Mouse (Mus musculus): Measurements from ENCODE around the gene Etv6. TPM values are rescaled to one million over a fixed set of nuclear protein-coding genes. Genes with fewer than 3 reads are reported as not detected.

Etv6 gene
- polyA plus RNA-seq, 1 experiment from 2014 or later, result 6.9 TPM

GRCm38 (mm10) chr6:134034436-134034835 lies 1.1 kb upstream of the Etv6 start:
- WGBS, result 2% methylated on average over 8 of the region's 8 CpGs
- Histone ChIP-seq H3K27ac (peak overlapping the region; percentile 100), H3K27me3 (no peaks in the 10 kb centered on the region), H3K36me3 (no peaks in the 10 kb centered on the region), H3K9ac (replicated peaks) (peak overlapping the region; percentile 97), H3K9me3 (no peaks in the 10 kb centered on the region), H3K4me1 (replicated peaks) (peaks cover 48% of the 10 kb centered on the region), H3K4me3 (replicated peaks) (peak overlapping the region; percentile 65), H3K4me2 (replicated peaks) (peak overlapping the region; percentile 74)
- ATAC-seq, result peak; percentile 19

GRCm38 (mm10) chr6:134034904-134035489 lies 503 bp upstream of the Etv6 start:
- Histone ChIP-seq H3K36me3 (no peaks in the 10 kb centered on the region), H3K27ac (peak overlapping the region; percentile 100), H3K9ac (replicated peaks) (peak overlapping the region; percentile 97), H3K9me3 (no peaks in the 10 kb centered on the region), H3K27me3 (no peaks in the 10 kb centered on the region), H3K4me1 (replicated peaks) (peaks cover 50% of the 10 kb centered on the region), H3K4me3 (replicated peaks) (peak overlapping the region; percentile 65), H3K4me2 (replicated peaks) (peak overlapping the region; percentile 74)
- WGBS, result under 1% methylated on average over 54 of the region's 55 CpGs
- peak; percentile 97 for ATAC-seq

GRCm38 (mm10) chr6:134036491-134036911 lies 1.0 kb downstream of the Etv6 start:
- Histone ChIP-seq H3K4me2 (replicated peaks) (peak overlapping the region; percentile 74), H3K36me3 (no peaks in the 10 kb centered on the region), H3K4me1 (replicated peaks) (peaks cover 59% of the 10 kb centered on the region), H3K9ac (replicated peaks) (peak overlapping the region; percentile 97), H3K9me3 (no peaks in the 10 kb centered on the region), H3K4me3 (replicated peaks) (peak overlapping the region; percentile 65), H3K27ac (peak overlapping the region; percentile 100), H3K27me3 (no peaks in the 10 kb centered on the region)
- no peak for ATAC-seq
- 1% methylated on average over 7 of the region's 8 CpGs for WGBS

- Histone ChIP-seq H3K27me3 (no peaks in the 10 kb centered on the region), H3K27ac (no peak overlapping the region), H3K4me3 (replicated peaks) (peak overlapping the region; percentile 65), H3K9me3 (no peaks in the 10 kb centered on the region), H3K4me2 (replicated peaks) (peak overlapping the region; percentile 74), H3K9ac (replicated peaks) (0 out of 2 replicates have a peak overlapping the region, but pooled peaks have one; percentile 16), H3K4me1 (replicated peaks) (peaks cover 62% of the 10 kb centered on the region), H3K36me3 (no peaks in the 10 kb centered on the region)
- WGBS, result 9% methylated on average over 3 of the region's 3 CpGs
- no peak for ATAC-seq
Observed at GRCm38 (mm10) chr6:134036951-134037431, 1.5 kb downstream of the Etv6 start.

- H3K36me3 ChIP-seq, result no peaks in the 10 kb centered on the region
- H3K27me3 ChIP-seq, result no peaks in the 10 kb centered on the region
- no peak overlapping the region for H3K27ac ChIP-seq
- peak overlapping the region; percentile 65 for H3K4me3 ChIP-seq (replicated peaks)
- 29% methylated on average over 10 of the region's 10 CpGs for WGBS
- peak overlapping the region; percentile 74 for H3K4me2 ChIP-seq (replicated peaks)
- no peak for ATAC-seq
- peaks cover 62% of the 10 kb centered on the region for H3K4me1 ChIP-seq (replicated peaks)
- H3K9me3 ChIP-seq, result no peaks in the 10 kb centered on the region
- peak overlapping the region; percentile 21; the same call in 1 of the 2 replicates for H3K9ac ChIP-seq (replicated peaks)
Observed at GRCm38 (mm10) chr6:134037960-134038359, 2.5 kb downstream of the Etv6 start.

GRCm38 (mm10) chr6:134038881-134039280 lies 3.4 kb downstream of the Etv6 start:
- 37% methylated on average over 6 of the region's 6 CpGs for WGBS
- Histone ChIP-seq H3K4me1 (replicated peaks) (peaks cover 67% of the 10 kb centered on the region), H3K36me3 (no peaks in the 10 kb centered on the region), H3K4me3 (replicated peaks) (no peak overlapping the region), H3K9ac (replicated peaks) (0 out of 2 replicates have a peak overlapping the region, but pooled peaks have one; percentile 7), H3K27ac (no peak overlapping the region), H3K9me3 (no peaks in the 10 kb centered on the region), H3K4me2 (replicated peaks) (peak overlapping the region; percentile 74), H3K27me3 (no peaks in the 10 kb centered on the region)
- ATAC-seq, result no peak

GRCm38 (mm10) chr6:134039351-134039750 lies 3.9 kb downstream of the Etv6 start:
- no peak for ATAC-seq
- 84% methylated on average over 8 of the region's 8 CpGs for WGBS
- Histone ChIP-seq H3K9ac (replicated peaks) (no peak overlapping the region), H3K4me2 (replicated peaks) (no peak overlapping the region), H3K27me3 (no peaks in the 10 kb centered on the region), H3K4me3 (replicated peaks) (no peak overlapping the region), H3K27ac (no peak overlapping the region), H3K4me1 (replicated peaks) (peaks cover 66% of the 10 kb centered on the region), H3K9me3 (no peaks in the 10 kb centered on the region), H3K36me3 (no peaks in the 10 kb centered on the region)

- no peaks in the 10 kb centered on the region for H3K9me3 ChIP-seq
- H3K27me3 ChIP-seq, result no peaks in the 10 kb centered on the region
- no peak overlapping the region for H3K4me2 ChIP-seq (replicated peaks)
- H3K27ac ChIP-seq, result no peak overlapping the region
- ATAC-seq, result no peak
- no peak overlapping the region for H3K4me3 ChIP-seq (replicated peaks)
- peaks cover 73% of the 10 kb centered on the region for H3K4me1 ChIP-seq (replicated peaks)
- 83% methylated on average over 3 of the region's 3 CpGs for WGBS
- no peaks in the 10 kb centered on the region for H3K36me3 ChIP-seq
- H3K9ac ChIP-seq (replicated peaks), result no peak overlapping the region
Observed at GRCm38 (mm10) chr6:134040312-134040711, 4.8 kb downstream of the Etv6 start.

- Histone ChIP-seq H3K4me3 (replicated peaks) (no peak overlapping the region), H3K27me3 (no peaks in the 10 kb centered on the region), H3K27ac (no peak overlapping the region), H3K4me1 (replicated peaks) (peaks cover 83% of the 10 kb centered on the region), H3K4me2 (replicated peaks) (no peak overlapping the region), H3K9me3 (no peaks in the 10 kb centered on the region), H3K36me3 (no peaks in the 10 kb centered on the region), H3K9ac (replicated peaks) (no peak overlapping the region)
- no peak for ATAC-seq
- 89% methylated on average over 7 of the region's 7 CpGs for WGBS
Observed at GRCm38 (mm10) chr6:134041286-134041685, 5.8 kb downstream of the Etv6 start.

GRCm38 (mm10) chr6:134041916-134042315 lies 6.4 kb downstream of the Etv6 start:
- no peak overlapping the region for H3K9ac ChIP-seq (replicated peaks)
- no peaks in the 10 kb centered on the region for H3K27me3 ChIP-seq
- H3K4me1 ChIP-seq (replicated peaks), result peaks cover 80% of the 10 kb centered on the region
- 0 out of 2 replicates have a peak, but pooled peaks have one; percentile 11 for ATAC-seq
- no peak overlapping the region for H3K4me3 ChIP-seq (replicated peaks)
- WGBS, result 58% methylated on average over 12 of the region's 12 CpGs
- no peaks in the 10 kb centered on the region for H3K9me3 ChIP-seq
- H3K36me3 ChIP-seq, result no peaks in the 10 kb centered on the region
- no peak overlapping the region for H3K4me2 ChIP-seq (replicated peaks)
- H3K27ac ChIP-seq, result no peak overlapping the region

- no peaks in the 10 kb centered on the region for H3K36me3 ChIP-seq
- H3K4me2 ChIP-seq (replicated peaks), result no peak overlapping the region
- H3K27ac ChIP-seq, result no peak overlapping the region
- ATAC-seq, result no peak
- peaks cover 63% of the 10 kb centered on the region for H3K4me1 ChIP-seq (replicated peaks)
- no peaks in the 10 kb centered on the region for H3K9me3 ChIP-seq
- no peaks in the 10 kb centered on the region for H3K27me3 ChIP-seq
- WGBS, result 62% methylated on average over 7 of the region's 7 CpGs
- no peak overlapping the region for H3K9ac ChIP-seq (replicated peaks)
- no peak overlapping the region for H3K4me3 ChIP-seq (replicated peaks)
Observed at GRCm38 (mm10) chr6:134043545-134043944, 8.0 kb downstream of the Etv6 start.

GRCm38 (mm10) chr6:134045092-134045868 lies 9.8 kb downstream of the Etv6 start:
- H3K4me1 ChIP-seq (replicated peaks), result peaks cover 54% of the 10 kb centered on the region
- H3K4me2 ChIP-seq (replicated peaks), result no peak overlapping the region
- H3K27me3 ChIP-seq, result no peaks in the 10 kb centered on the region
- ATAC-seq, result no peak
- no peaks in the 10 kb centered on the region for H3K9me3 ChIP-seq
- no peak overlapping the region for H3K27ac ChIP-seq
- H3K36me3 ChIP-seq, result no peaks in the 10 kb centered on the region
- WGBS, result 81% methylated on average over 9 of the region's 9 CpGs
- H3K9ac ChIP-seq (replicated peaks), result no peak overlapping the region
- H3K4me3 ChIP-seq (replicated peaks), result no peak overlapping the region

Data from midbrain, embryonic 13.5 days (tissue).